Mouse (Mus musculus): ENCODE measurements around the gene Lrrc31.
"Not testable (repeated sequence)": the region's sequence is repeated elsewhere in the genome, so short reads cannot be mapped to it uniquely, and the experiment has no call there.

The Lrrc31 gene

DNA sequence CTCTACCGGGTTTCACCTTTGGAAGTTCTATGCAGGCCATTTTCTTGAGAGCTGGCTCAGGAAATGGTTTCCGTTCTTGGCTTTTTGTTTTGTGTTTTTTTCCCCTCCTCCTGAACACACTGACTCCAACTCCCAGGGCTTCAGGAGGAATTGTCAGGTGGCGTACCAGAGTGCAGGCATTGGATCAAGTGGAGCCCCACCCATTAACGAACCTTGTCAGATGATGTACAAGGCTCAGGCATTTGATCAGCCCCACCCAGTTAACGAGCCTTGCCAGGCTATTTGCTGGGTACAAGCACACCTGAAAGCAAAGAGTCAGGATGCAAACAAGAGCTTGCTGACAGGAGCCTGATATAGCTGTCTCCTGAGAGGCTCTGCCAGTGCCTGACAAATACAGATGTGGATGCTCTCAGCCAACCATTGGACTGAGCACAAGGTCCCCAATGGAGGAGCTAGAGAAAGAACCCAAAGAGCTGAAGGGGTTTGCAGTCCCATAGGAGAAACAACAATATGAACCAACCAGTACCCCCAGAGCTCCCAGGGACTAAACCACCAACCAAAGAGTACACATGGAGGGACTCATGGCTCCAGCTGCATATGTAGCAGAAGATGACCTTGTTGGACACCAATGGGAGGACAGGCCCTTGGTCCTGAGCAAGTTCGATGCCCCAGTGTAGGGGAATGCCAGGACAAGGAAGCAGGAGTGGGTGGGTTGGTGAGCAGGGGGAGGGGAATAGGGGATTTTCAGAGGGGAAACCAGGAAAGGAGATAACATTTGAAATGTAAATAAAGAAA, at the start of gene Lrrc31:
TSS of gene Lrrc31 (minus strand) at position 133 of the 795 bp plus-strand sequence.
- not testable (repeated sequence) for DNase-seq (ENCODE audit: low spot score)

DNA sequence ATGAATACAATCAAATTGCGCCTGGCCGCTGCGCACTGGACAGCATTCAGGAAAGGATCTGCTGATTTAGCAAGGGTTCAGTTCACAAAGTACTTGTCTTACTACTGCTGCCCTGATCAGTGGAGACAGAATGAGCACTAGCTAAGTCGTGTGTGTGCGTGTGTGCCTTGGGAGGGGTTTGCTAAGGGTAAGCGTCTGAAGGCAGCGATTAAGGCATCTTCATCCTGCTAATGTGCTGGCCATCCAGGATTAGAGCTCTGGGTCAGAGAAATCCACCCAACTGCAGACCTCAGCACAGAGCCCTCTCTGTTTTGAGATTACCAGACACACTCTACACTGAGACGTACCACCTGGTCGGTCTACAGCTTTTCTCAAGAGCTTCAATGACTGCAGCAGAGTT, 48.7 kb upstream of the Lrrc31 start:
- DNase-seq (ENCODE audit: low spot score) = no peak

DNA sequence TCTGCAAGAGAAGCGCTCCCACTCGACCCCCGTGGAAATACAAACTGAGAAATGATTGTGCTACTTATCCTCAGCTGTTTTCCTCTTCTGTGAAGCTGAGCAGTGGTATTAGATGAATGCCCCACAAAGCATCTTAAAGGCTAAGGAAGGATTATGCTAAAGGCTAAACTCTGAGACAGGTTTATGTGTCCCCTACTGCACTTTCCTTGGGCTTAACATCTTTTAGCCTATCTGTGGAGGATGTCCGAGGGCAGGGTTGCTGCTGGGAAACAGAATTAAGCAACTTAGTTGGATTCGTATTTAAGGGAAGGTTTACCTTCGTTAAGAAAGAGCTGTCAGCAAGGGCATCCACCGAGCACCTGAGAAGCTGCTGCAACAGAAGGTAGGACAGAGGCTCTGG, 46.4 kb upstream of the Lrrc31 start, which contains the start of gene Samd7:
TSS of gene Samd7 (plus strand) at position 288 of the 400 bp plus-strand sequence.
- DNase-seq (ENCODE audit: low spot score) = no peak

DNA sequence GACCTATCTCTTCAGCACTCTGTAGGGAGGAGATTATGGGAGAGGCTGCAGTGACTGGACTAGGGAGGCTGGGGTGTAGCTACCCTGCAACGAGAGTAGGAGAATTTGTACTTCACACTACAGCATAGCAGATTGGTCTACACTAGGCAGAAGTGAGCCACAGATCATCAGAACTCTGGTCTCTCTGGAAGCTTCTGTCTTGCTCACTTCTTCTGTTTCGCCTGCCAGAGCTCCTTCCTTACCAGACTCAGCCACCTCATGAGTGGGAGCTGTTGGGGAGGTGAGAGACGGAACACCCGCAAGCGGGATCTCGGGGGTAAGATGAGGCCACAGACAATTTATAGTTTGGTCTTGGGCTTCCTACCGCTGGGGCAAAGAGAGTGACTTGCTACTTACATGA, 43.2 kb upstream of the Lrrc31 start:
- DNase-seq (ENCODE audit: low spot score) = no peak

- DNase-seq (ENCODE audit: low spot score) = peak; percentile 22
Measured at GRCm38 (mm10) chr3:30741306-30741705, 41.7 kb upstream of the Lrrc31 start.

DNA sequence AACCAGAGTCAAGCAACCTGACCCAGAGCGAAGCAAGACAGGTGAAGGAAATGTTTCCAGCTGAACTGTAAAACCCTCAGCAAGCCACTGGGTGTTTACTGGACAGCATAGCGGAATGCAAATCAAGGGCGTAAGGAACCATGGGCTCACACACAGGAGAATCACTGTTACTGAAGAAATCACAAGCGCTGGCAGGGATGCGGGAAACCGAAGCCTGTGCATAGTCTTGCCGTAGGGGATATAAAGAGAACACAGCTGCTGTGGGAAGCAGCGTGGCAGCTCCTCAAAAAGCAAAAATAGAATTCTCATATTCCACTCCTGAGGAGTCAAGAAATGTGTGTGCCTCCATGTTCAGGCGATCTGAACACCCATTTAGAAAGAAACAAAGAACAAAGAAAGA, 37.2 kb upstream of the Lrrc31 start:
- DNase-seq (ENCODE audit: low spot score) = no peak

GRCm38 (mm10) chr3:30729046-30729445, 29.4 kb upstream of the Lrrc31 start:
- DNase-seq (ENCODE audit: low spot score) = no peak

- DNase-seq (ENCODE audit: low spot score) = no peak
Measured at GRCm38 (mm10) chr3:30727209-30727608, 27.6 kb upstream of the Lrrc31 start.

GRCm38 (mm10) chr3:30725514-30725913, 25.9 kb upstream of the Lrrc31 start:
- DNase-seq (ENCODE audit: low spot score) = no peak

DNA sequence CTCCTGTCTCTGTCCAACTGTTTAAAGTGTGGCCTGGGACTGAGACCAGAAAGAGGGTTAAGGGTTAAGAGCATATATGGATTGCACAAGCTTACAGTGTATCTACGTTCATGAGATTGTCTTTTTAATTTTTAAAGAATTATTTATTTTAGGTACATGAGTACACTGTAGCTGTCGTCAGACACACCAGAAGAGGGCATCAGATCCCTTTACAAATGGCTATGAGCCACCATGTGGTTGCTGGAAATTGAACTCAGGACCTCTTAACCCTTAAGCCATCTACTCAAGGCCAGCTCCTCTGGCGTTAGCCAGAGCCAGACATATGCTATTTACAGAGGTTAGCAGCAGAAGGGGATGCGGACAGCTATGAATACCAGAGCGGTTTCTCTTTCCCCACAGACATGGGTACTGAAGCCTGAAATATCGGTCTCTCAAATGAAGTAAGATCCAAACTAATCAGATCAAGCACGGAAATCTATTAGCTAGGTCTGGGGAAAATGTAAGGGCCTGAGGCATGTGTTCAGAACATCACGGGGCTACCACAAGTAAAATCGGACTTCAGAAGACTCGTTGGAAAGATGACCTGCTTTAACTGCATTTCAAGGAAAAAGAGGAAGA, 25.3 kb upstream of the Lrrc31 start:
- DNase-seq (ENCODE audit: low spot score) = no peak

DNA sequence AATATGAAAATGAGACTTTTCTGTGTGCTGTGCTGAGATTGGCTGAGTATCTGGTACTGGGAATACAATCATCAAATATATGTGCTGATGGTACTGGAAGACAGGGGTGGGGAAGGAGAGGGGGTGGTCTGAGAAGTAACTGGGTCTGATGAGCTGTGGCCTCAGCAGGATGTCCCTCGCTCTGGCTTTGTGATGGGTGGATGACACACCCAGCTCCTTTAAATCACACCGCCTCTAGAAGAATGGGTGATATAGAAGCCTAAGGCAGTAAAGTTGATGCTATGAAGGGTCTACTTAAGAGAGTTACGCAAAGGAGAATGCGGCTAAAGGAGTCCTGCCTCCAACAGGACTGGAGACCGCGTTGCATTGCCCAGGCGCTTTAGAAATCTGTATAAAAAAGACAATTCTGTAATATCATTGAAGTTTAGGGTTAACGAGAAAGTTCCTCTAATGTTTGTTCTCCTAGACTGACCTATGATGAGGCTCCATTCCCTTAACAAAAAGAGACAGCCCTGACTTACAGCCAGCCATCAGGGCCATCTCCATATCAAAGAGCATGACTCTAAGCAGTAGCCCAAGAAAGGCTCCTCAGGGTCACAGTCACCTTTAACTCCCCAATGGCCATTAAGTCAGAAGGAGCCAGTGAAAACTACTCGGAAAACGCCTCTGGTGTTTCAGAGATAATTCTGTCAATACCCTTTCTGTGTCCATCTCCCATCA, 24.6 kb upstream of the Lrrc31 start:
- no peak for DNase-seq (ENCODE audit: low spot score)

DNA sequence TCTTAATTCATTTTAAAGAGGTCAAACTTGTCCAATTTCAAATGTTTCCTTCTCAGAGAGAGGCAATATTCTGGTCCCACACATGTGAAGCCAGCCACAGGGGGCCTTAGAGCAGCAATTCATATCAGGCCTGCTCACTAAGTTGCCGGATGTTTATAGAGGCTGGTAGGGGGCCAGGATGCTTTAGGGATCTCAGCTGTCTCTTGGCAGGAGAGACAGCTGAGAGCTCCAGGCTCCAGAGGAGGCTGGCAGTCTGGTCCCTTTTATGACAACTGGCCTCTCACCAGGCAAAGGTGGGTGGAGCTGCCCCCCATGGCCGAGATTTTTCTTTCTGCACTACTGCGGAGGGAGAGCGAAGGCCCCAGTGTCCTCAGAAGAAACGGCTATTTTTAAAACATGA, 23.5 kb upstream of the Lrrc31 start:
- DNase-seq (ENCODE audit: low spot score) = no peak

- DNase-seq (ENCODE audit: low spot score) = no peak
Measured at GRCm38 (mm10) chr3:30722461-30722860, 22.8 kb upstream of the Lrrc31 start.

DNA sequence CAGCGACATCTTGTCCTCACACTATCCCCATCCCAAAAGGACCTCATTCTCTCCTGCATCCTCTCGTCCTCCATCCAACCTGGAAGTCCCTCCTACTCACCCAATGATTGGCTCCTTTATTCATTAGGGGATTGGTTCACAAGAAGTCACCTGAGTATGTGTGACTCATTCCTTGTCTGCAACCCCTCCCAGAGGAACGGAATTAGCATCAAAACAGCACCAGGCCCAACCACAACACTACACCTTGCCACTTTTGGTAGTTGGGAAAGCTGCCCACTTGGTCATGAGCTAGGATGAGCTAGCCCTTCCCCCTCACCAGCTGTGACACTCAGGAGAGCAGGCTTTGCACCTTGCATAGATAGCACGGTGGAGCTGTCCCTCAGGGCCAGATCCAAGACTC, 22.4 kb upstream of the Lrrc31 start:
- DNase-seq (ENCODE audit: low spot score) = no peak

GRCm38 (mm10) chr3:30718649-30719048, 19.0 kb upstream of the Lrrc31 start:
- DNase-seq (ENCODE audit: low spot score) = no peak

DNA sequence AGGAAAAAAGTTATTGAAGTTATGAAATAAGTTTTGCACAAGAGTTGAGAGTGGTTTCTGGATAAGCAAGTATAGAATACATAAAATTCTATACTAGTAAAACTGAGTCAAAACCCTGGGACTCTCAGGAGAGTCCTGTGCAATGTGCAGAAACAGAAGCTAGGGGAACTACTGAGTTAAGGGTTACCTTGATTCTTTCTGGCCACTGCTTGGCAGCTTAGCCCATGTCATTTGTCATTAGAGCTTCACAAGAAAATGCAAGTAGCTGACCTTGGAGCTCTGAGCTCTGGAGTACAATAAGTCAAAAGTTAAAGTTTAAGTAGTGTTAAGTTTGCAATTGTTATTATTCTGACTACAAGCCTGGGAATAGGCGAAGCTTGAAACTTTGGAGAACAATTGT, 13.7 kb upstream of the Lrrc31 start:
- no peak for DNase-seq (ENCODE audit: low spot score)

- no peak for DNase-seq (ENCODE audit: low spot score)
Measured at GRCm38 (mm10) chr3:30710191-30710590, 10.5 kb upstream of the Lrrc31 start.

GRCm38 (mm10) chr3:30706614-30707276, 7.1 kb upstream of the Lrrc31 start:
- no peak for DNase-seq (ENCODE audit: low spot score)

GRCm38 (mm10) chr3:30705977-30706376, 6.3 kb upstream of the Lrrc31 start:
- DNase-seq (ENCODE audit: low spot score) = no peak

GRCm38 (mm10) chr3:30697891-30698290, 1.8 kb downstream of the Lrrc31 start:
- no peak for DNase-seq (ENCODE audit: low spot score)

DNA sequence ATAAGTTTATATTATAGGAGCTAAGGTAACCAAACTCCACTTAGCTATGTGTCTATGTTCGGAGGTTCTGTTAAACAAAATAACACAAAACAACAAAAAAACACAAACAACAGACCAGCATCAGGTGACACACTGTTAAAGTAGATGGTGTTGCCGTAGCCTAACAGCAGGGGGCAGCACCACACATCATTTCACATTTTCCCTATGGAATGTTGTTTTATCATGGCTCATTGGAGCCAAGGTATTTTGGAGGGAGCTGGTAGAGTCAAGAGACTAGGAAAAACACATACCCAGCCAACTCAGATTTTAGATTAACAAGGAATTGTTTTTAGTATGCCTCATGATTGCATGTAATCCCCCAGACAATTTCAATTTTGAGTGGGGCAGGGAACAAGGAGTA, 3.3 kb downstream of the Lrrc31 start:
- DNase-seq (ENCODE audit: low spot score) = peak; percentile 49

- no peak for DNase-seq (ENCODE audit: low spot score)
Measured at GRCm38 (mm10) chr3:30695661-30696060, 4.0 kb downstream of the Lrrc31 start.

Data from ovary, postnatal 14 days (tissue).